Mouse (Mus musculus): ENCODE results near the gene Cryzl2. TPM values are rescaled to one million over a fixed set of nuclear protein-coding genes. Genes with fewer than 3 reads are reported as not detected.

Gene Cryzl2
- total RNA-seq, 1 experiment from 2014 or later, result 36.9 TPM

- no peak for DNase-seq
Observed at GRCm38 (mm10) chr1:157474865-157475264, 16.5 kb downstream of the Cryzl2 start.

- no peak for DNase-seq
Observed at GRCm38 (mm10) chr1:157476231-157476630, 17.9 kb downstream of the Cryzl2 start.

- peak; percentile 71 for DNase-seq
Observed at GRCm38 (mm10) chr1:157480090-157480489, 21.7 kb downstream of the Cryzl2 start.

GRCm38 (mm10) chr1:157480901-157481300, 22.5 kb downstream of the Cryzl2 start:
- no peak for DNase-seq

GRCm38 (mm10) chr1:157481666-157482065, 23.3 kb downstream of the Cryzl2 start:
- DNase-seq, result no peak

- no peak for DNase-seq
Observed at GRCm38 (mm10) chr1:157484161-157484560, 25.8 kb downstream of the Cryzl2 start.

- DNase-seq, result no peak
Observed at GRCm38 (mm10) chr1:157500657-157501056, 42.3 kb downstream of the Cryzl2 start.

- DNase-seq, result no peak
Observed at GRCm38 (mm10) chr1:157501352-157501945, 43.1 kb downstream of the Cryzl2 start.

GRCm38 (mm10) chr1:157503071-157503470, 44.7 kb downstream of the Cryzl2 start:
- no peak for DNase-seq

- DNase-seq, result peak; percentile 63
Observed at GRCm38 (mm10) chr1:157506522-157506921, 48.1 kb downstream of the Cryzl2 start, which contains the start of gene Sec16b. TSS of gene Sec16b (plus strand) at chr1:157506728.

- peak; percentile 61 for DNase-seq
Observed at GRCm38 (mm10) chr1:157506995-157507595, 48.7 kb downstream of the Cryzl2 start.

- peak; percentile 48 for DNase-seq
Observed at GRCm38 (mm10) chr1:157507814-157508213, 49.4 kb downstream of the Cryzl2 start.

GRCm38 (mm10) chr1:157512690-157513448, 54.5 kb downstream of the Cryzl2 start:
- no peak for DNase-seq

- DNase-seq, result no peak
Observed at GRCm38 (mm10) chr1:157513559-157513958, 55.2 kb downstream of the Cryzl2 start.

- DNase-seq, result no peak
Observed at GRCm38 (mm10) chr1:157514298-157514697, 55.9 kb downstream of the Cryzl2 start.

GRCm38 (mm10) chr1:157516838-157517808, 58.7 kb downstream of the Cryzl2 start:
- no peak for DNase-seq

- DNase-seq, result peak; percentile 27
Observed at GRCm38 (mm10) chr1:157518111-157518523, 59.7 kb downstream of the Cryzl2 start.

- DNase-seq, result no peak
Observed at GRCm38 (mm10) chr1:157519396-157519795, 61.0 kb downstream of the Cryzl2 start.

- no peak for DNase-seq
Observed at GRCm38 (mm10) chr1:157522322-157522721, 63.9 kb downstream of the Cryzl2 start.

GRCm38 (mm10) chr1:157524775-157525174, 66.4 kb downstream of the Cryzl2 start:
- no peak for DNase-seq

- DNase-seq, result no peak
Observed at GRCm38 (mm10) chr1:157525692-157526354, 67.4 kb downstream of the Cryzl2 start.
